Mouse (Mus musculus): ENCODE measurements around the gene Gabrp.

The Gabrp gene

DNA sequence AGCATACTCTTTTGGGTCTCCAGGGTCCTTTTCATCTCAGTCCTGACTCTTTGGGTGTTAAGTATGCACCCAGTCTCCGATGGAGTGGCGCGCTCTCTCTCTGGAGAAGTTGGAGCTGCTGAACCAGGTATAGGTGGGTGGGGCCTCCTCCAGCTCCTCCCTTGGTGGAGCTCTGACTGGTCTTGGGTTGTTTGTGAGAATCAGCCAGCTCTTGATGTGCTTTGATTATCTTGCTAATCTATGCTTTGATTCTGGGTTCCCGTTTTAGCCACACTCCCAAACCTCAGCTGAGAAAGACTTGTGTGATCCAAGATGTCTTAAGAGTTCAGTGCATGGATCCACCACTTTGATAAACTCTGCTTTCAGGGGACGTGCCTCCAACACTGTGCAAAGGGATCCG is at the start of gene Gabrp:
TSS of gene Gabrp (minus strand) at position 101 of the 400 bp plus-strand sequence.
- no peak for DNase-seq (ENCODE audit: low spot score)

GRCm38 (mm10) chr11:33627136-33627742 is 48.5 kb upstream of the Gabrp start:
- DNase-seq (ENCODE audit: low spot score), result no peak

DNA sequence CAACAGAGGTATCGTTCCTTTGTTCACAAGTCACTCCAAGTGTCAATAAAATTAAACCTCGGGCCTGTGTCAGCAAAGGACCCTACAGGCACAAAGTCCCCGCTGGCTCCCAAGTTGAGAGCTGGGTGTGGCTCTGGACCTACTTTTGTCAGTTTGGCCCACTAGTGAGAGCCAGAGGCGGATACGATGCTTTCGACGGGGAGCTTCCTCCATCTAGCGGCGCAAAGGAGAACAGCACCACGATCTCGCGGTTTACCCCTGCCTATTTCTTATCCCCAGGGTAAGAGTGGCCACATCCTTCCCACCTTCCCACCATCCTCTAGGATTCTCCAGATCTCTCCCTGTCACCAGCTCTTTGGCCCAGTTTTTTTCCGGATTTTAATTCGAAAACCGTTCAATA is 35.5 kb upstream of the Gabrp start:
- peak; percentile 51 for DNase-seq (ENCODE audit: low spot score)

DNA sequence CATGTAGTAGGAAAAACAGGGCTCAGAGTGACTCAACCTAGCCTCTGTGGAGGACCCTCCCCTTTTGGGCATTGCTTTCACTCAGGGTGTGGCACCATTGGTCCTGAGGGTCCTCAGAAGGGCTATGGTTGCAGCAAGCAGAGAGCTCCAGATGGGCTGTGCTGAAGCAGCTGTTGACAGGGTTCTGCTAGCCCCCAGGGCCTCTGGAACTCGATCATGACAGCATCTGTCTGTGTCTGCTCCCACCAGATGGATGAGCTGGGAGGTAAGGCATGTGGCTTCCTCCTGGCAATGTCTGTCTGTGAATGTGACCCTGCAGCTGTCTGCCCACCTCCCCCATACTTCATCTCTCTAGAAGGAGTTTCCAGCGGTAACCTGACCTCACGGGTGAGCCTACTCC is 29.0 kb upstream of the Gabrp start:
- DNase-seq (ENCODE audit: low spot score), result no peak

DNA sequence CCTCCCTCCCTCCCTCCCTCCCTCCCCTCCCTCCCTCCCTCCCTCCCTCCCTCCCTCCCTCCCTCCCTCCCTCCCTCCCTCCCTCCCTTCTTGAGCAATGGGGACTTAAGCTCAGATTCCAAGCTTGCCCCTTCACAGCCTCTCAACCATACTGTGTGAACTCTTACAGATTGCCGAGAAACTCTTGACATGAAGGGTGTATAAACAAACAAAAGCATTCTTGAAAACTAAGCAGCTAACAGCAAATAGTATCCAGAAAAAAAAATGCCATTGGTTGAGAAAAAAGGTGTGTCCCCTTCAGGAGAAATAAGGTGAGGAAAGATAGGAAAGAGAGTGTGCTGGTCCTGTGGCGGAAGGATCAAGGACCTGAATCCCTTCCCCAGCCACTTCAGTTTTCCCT is 24.4 kb upstream of the Gabrp start:
- no peak for DNase-seq (ENCODE audit: low spot score)

- DNase-seq (ENCODE audit: low spot score), result no peak
Measured at GRCm38 (mm10) chr11:33598986-33599385, 20.2 kb upstream of the Gabrp start, which contains the start of gene D130052B06Rik. D130052B06Rik (plus strand) TSS chr11:33599302.

DNA sequence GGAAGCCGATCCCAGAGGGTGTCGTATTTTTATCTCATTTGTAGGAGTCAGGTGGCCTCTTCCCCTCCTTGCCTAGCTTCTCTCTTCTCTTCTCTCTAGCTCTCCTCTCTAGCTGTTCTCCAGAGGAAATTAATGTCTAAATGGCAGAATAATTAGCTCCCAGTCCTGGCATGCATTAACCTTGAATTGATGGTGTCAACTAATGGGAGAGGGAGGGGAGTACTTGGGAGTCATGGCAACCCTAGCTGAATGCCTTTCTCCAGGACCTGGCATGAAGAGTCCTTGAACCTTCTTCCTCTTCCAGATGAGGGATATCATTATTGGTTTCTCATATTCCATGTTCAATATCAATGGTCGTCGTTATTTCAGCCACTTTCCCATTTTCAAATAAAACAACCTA is 17.9 kb upstream of the Gabrp start:
- DNase-seq (ENCODE audit: low spot score), result no peak

GRCm38 (mm10) chr11:33592826-33593225 is 14.1 kb upstream of the Gabrp start:
- DNase-seq (ENCODE audit: low spot score), result no peak

DNA sequence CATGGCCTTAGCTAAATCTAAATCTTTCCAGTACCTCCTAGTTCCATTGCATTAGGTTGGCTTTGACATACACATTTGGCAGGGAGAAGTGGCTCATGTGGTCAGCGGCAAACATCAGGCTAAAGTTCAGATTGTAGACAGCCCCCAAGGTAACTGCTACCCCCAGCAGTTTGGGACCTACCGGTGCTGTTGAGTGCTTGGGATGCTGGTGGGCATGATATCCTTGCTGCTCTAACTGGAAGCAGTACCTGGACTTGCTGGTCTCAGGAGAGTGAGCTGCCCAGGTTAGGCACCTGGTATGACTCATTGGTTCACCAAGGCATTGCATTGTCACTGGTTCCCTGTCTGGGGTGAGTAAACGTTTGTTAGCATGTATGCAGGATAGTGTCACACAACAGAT is 12.0 kb upstream of the Gabrp start:
- no peak for DNase-seq (ENCODE audit: low spot score)

DNA sequence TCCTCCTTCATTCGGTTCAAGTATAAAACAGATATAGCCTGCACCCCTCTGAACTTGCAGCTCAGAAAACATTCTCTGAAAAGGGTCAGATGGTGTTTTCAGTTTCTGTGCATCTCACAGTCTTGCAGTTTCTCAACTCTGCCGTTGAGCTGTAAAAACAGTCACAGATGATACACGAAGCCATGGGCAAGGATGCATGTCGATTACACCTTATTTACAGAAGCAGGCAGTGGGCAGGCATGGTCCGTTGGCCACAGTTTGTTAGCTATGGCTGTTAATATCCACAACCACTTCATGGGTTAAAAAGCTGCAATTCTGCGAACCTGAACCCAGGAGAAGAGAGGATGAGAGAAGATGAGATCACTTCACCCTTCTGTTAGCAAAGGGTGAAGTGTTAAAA is 7.9 kb upstream of the Gabrp start:
- DNase-seq (ENCODE audit: low spot score), result no peak

GRCm38 (mm10) chr11:33579621-33580020 is 862 bp upstream of the Gabrp start:
- DNase-seq (ENCODE audit: low spot score), result no peak

DNA sequence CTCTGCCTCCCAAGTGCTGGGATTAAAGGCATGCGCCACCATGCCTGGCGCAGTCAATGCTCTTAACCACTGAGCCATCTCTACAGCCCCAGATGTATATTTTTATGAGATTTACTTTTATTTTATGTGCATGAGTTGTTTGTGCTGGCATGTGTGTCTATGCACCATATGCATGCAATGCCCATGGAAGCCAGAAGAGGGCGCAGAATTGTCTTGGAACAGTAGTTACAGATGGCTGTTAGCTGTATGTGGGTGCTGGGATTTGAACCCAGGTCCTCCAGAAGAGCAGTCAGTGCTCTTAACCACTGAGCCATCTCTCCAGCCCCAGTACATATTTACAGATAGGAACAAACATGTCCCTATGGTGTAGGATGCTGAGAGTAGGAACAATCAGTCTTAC is 3.8 kb downstream of the Gabrp start:
- no peak for DNase-seq (ENCODE audit: low spot score)

GRCm38 (mm10) chr11:33570413-33570812 is 8.3 kb downstream of the Gabrp start:
- DNase-seq (ENCODE audit: low spot score), result no peak

GRCm38 (mm10) chr11:33563921-33564320 is 14.8 kb downstream of the Gabrp start:
- no peak for DNase-seq (ENCODE audit: low spot score)

GRCm38 (mm10) chr11:33554123-33554522 is 24.6 kb downstream of the Gabrp start:
- DNase-seq (ENCODE audit: low spot score), result no peak

DNA sequence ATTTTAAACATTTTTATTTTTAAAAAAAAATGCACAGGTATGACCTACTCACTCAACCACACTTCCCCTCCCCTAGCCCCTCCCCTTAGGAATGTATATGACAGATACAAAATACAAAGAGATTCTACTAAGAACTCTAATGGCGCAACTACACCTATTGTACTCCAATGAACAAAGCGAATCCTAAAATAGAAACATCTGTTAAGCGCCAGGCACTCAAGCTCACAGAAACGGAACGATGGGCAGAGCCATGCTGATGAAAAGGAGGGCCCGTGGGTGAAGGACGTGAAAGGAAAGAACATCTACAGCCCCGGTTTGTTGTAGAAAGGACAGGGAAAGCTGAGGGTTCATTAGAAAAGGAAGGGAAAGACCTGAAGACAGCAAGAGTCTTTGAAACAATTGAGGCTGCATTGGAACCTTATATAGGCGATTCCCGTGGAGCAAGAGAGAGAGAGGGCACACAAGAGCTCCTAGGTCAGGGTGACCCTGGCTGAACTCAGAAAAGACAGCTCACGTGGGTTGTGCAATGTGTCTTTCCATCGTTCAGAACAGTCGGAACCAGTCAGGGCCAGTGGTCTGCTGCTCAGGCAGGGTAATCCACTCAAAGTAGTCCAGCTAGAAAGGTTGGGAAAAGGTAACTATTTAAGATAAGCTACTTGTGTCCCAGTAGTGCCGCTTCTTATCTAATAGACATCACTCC is 27.7 kb downstream of the Gabrp start:
- DNase-seq (ENCODE audit: low spot score), result no peak

DNA sequence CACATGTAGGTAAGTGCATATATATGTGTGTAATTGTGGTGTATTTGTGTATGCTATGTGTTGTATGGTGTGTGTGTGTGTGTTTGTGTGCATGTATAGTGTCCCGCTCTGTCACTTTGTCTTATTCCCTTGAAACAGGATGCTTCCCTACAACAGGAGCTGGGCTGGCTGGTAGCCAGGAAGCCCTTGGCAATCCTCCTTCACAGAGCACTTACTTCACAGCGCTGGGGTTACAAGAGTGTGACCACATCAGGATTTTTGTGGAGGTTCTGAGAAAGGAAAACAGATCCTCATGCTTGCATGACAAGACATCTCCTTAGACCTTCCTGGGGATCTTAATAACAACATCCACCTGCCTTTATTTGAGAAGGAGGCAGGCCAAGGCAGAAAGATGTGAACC is 31.4 kb downstream of the Gabrp start:
- DNase-seq (ENCODE audit: low spot score), result no peak

DNA sequence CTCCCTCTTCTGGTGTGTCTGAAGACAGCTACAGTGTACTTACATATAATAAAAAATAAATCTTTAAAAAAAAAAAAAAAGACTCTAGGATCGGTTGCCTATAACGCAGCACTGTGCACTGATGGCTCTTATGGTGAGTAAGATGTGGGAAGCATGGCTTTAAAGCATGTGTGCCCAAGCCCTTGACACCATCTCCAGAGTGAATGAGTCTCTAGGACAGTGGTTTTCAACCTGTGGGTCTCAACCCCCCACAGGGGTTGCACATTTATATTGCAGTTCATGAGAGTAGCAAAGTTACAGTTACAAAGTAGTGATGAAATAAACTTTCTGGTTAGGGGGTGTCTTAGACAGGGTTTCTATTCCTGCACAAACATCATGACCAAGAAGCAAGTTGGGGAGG is 33.8 kb downstream of the Gabrp start:
- DNase-seq (ENCODE audit: low spot score), result no peak

DNA sequence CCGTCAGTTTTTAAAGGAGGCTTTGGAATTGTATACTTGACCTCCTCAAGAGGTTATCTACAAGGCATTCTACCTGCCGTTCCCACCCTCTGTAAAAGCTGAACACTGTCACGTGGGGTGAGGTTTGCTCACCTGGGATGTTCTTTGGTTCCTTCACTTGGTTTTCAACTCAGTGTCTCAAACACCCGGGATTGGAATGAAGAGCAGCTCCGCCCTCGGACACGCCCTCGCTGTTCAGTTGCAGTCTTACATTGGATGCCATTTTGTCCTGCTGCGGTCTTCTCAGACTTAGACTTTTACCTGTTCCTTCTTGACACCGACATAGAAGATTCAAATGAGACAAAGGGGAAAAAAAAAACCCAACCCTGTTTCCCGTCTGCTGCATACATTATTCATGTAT is 34.6 kb downstream of the Gabrp start:
- DNase-seq (ENCODE audit: low spot score), result no peak

GRCm38 (mm10) chr11:33537390-33538125 is 41.2 kb downstream of the Gabrp start:
- DNase-seq (ENCODE audit: low spot score), result no peak

DNA sequence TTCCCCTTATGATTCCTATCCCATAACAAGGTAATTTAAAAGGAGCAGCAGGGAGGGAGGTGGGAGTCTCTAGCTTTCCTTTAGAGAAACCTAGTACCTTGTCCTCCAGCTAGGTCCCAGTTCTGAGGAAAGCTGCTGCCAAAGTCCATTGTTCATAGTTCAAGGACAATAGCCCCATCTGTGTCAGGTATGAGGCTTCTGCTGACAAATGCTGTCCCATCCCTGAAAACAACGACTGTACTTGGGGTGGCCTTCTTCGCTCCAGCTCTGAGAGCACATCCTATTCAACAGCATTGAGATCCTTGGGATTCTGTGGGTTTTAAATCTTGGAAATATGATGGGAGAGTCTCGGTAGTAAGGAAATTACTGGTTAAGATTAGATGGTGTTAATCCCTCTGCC is 42.1 kb downstream of the Gabrp start:
- DNase-seq (ENCODE audit: low spot score), result no peak

GRCm38 (mm10) chr11:33534541-33534940 is 44.2 kb downstream of the Gabrp start:
- DNase-seq (ENCODE audit: low spot score), result no peak

GRCm38 (mm10) chr11:33533577-33533976 is 45.2 kb downstream of the Gabrp start:
- DNase-seq (ENCODE audit: low spot score), result no peak

All from ovary, postnatal 10 days (tissue).